10 mouse cellular contexts compared by ENCODE assay signal in the genomic region with DNA sequence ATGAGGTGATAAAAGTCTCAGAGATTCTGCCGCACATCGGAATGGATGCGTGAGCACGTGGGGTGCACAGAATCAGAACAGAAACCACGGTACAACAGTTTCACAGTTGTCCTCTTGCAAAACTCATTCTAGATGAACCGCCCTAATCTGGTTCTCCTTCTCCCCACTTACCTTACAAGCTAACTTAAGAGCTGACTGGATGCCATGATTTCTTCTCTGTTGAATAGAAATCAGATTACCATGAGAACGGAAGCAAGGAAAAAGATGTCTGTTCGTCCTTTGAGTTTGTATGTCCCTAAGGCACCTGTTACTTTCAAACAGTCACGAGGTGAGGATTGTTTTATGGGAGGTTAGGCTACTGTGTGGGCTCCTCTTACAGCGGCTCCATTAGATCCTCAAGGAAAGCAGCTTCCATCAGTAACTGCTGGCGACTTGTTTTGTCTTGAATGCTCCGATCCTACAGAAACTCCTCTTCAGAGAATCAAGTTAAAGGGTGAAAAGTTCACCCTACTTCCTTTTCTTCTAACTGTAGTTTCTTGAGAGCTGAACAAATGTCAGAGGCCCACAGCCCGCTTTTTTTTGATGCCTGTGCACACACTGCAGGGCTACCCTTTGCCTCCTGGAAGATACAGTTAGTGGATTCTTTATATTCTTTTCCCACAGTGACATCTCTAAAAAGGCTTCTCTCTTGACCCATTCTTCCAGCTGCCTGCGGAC. TPM values are rescaled to one million over a fixed set of nuclear protein-coding genes. Genes with fewer than 3 reads are reported as not detected.
DNase-seq lines count a peak whose midpoint lies in the region; ATAC-seq and TF ChIP-seq lines count a peak whose summit lies in the region.
"Had no signal": no experiment of that assay in that cellular context is flagged by ENCODE, and none has a peak within 500 bp of the region (broad histone marks: within the 10 kb centered on the region; RNA-seq: fewer than 3 reads in every experiment).

No protein-coding gene starts in this region.

- no peak for TF ChIP-seq POLR2A in MEL (IDR thresholded peaks at IDR 0.05; ENCODE audit: control insufficient read depth in 1 of 2, insufficient read depth in 1 of 2, low read depth in 1 of 2, low read length in 2 of 2, poor library complexity in 1 of 2)

- TF ChIP-seq RAD21 in MEL (IDR thresholded peaks at IDR 0.05; ENCODE audit: low read depth, low read length): no peak

- no peaks in the 10 kb centered on the region for H3K79me2 ChIP-seq in MEL (ENCODE audit: control insufficient read depth, insufficient read depth, low read length, poor library complexity)

- H3K9me3 ChIP-seq in kidney, postnatal 0 days (replicated peaks; ENCODE audit: low read length): no peaks in the 10 kb centered on the region
- no peaks in the 10 kb centered on the region for H3K9me3 ChIP-seq in MEL (replicated peaks; ENCODE audit: insufficient read depth, low read length)
- no peaks in the 10 kb centered on the region for H3K9me3 ChIP-seq in liver, embryonic 13.5 days (replicated peaks)
- H3K9me3 ChIP-seq in stomach, embryonic 16.5 days (replicated peaks; ENCODE audit: control insufficient read depth, low read length): no peaks in the 10 kb centered on the region
- no peaks in the 10 kb centered on the region for H3K9me3 ChIP-seq in hindbrain, embryonic 16.5 days (ENCODE audit: control insufficient read depth, low read length)
- H3K9me3 ChIP-seq: heart, embryonic 15.5 days had no signal

- H3K27ac ChIP-seq in kidney, postnatal 0 days: no peak overlapping the region
- H3K27ac ChIP-seq in MEL (ENCODE audit: control insufficient read depth, low read depth, low read length): peak overlapping the region; percentile 93
- H3K27ac ChIP-seq in liver, embryonic 13.5 days: peak overlapping the region; percentile 100
- H3K27ac ChIP-seq in stomach, embryonic 16.5 days (ENCODE audit: low read length): peak overlapping the region; percentile 28
- H3K27ac ChIP-seq in hindbrain, embryonic 16.5 days (ENCODE audit: low read depth, low read length): no peak overlapping the region
- H3K27ac ChIP-seq: heart, embryonic 15.5 days had no signal

- no peak for TF ChIP-seq CTCF in kidney, postnatal 0 days (IDR thresholded peaks at IDR 0.05; ENCODE audit: low read depth)
- no peak for TF ChIP-seq CTCF in MEL (IDR thresholded peaks at IDR 0.05 in 2 of 3, conservative IDR thresholded peaks at IDR 0.05 in 1 of 3; ENCODE audit: control insufficient read depth in 1 of 3, insufficient read depth in 1 of 3, low read depth in 2 of 3, low read length in 3 of 3, poor library complexity in 1 of 3, severe bottlenecking in 1 of 3)

- TF ChIP-seq EP300 in MEL (IDR thresholded peaks at IDR 0.05; ENCODE audit: low read depth in 1 of 2, low read length in 2 of 2): peak; percentile 34 to 43; a peak in 1 of 4 replicates

- H3K36me3 ChIP-seq in kidney, postnatal 0 days (ENCODE audit: insufficient read depth, low read length): no peaks in the 10 kb centered on the region
- H3K36me3 ChIP-seq in MEL (ENCODE audit: control insufficient read depth in 1 of 2, insufficient read depth in 2 of 2, low read length in 2 of 2): peaks cover 9 to 52% of the 10 kb centered on the region in 2 experiments; a peak in 3 of 4 replicates
- H3K36me3 ChIP-seq in liver, embryonic 13.5 days: peaks cover 91% of the 10 kb centered on the region
- no peaks in the 10 kb centered on the region for H3K36me3 ChIP-seq in stomach, embryonic 16.5 days (ENCODE audit: control insufficient read depth, insufficient read depth, low read length)
- H3K36me3 ChIP-seq in hindbrain, embryonic 16.5 days (ENCODE audit: control insufficient read depth, insufficient read depth, low read length): no peaks in the 10 kb centered on the region
- H3K36me3 ChIP-seq: heart, embryonic 15.5 days had no signal

- H3K4me1 ChIP-seq in kidney, postnatal 0 days (replicated peaks; ENCODE audit: insufficient read depth, low read length): 0 out of 2 replicates have a peak, but pooled peaks cover 3% of the 10 kb centered on the region
- peaks cover 43 to 55% of the 10 kb centered on the region in 2 experiments for H3K4me1 ChIP-seq in MEL (ENCODE audit: control insufficient read depth in 1 of 2, insufficient read depth in 2 of 2, low read length in 2 of 2)
- peaks cover 97% of the 10 kb centered on the region for H3K4me1 ChIP-seq in liver, embryonic 13.5 days (replicated peaks)
- H3K4me1 ChIP-seq in stomach, embryonic 16.5 days (ENCODE audit: control insufficient read depth, insufficient read depth, low read length): peaks cover 27% of the 10 kb centered on the region
- peaks cover 4% of the 10 kb centered on the region for H3K4me1 ChIP-seq in hindbrain, embryonic 16.5 days (ENCODE audit: control insufficient read depth, insufficient read depth, low read depth, low read length)

- ATAC-seq in kidney, postnatal 0 days (replicated peaks; ENCODE audit: low FRiP score, low read depth): no peak
- ATAC-seq in liver, embryonic 13.5 days (ENCODE audit: low read depth): no peak
- ATAC-seq in stomach, embryonic 16.5 days (ENCODE audit: insufficient read depth, low FRiP score): no peak
- ATAC-seq in hindbrain, embryonic 16.5 days: no peak

- H3K4me3 ChIP-seq in kidney, postnatal 0 days (replicated peaks; ENCODE audit: low read depth, low read length): no peak overlapping the region
- H3K4me3 ChIP-seq in MEL (ENCODE audit: control insufficient read depth in 1 of 2, insufficient read depth in 1 of 2, low read depth in 2 of 2, low read length in 2 of 2): no peak overlapping the region
- H3K4me3 ChIP-seq in liver, embryonic 13.5 days (replicated peaks): peak overlapping the region; percentile 48; the same call in 1 of the 2 replicates
- no peak overlapping the region for H3K4me3 ChIP-seq in stomach, embryonic 16.5 days (replicated peaks; ENCODE audit: low read length)
- H3K4me3 ChIP-seq in hindbrain, embryonic 16.5 days (ENCODE audit: low read length): no peak overlapping the region
- H3K4me3 ChIP-seq: heart, embryonic 15.5 days had no signal

- 55% methylated on average over 14 of the region's 14 CpGs for WGBS in kidney, postnatal 0 days
- WGBS in liver, embryonic 13.5 days (ENCODE audit: insufficient replicate concordance): 69% methylated on average over 14 of the region's 14 CpGs
- 69% methylated on average over 14 of the region's 14 CpGs for WGBS in stomach, embryonic 16.5 days
- 89% methylated on average over 14 of the region's 14 CpGs for WGBS in hindbrain, embryonic 16.5 days

- H3K4me2 ChIP-seq in kidney, postnatal 0 days (ENCODE audit: low read length): no peak overlapping the region
- peak overlapping the region; percentile 74 for H3K4me2 ChIP-seq in liver, embryonic 13.5 days
- H3K4me2 ChIP-seq in stomach, embryonic 16.5 days (ENCODE audit: low read depth, low read length): no peak overlapping the region
- no peak overlapping the region for H3K4me2 ChIP-seq in hindbrain, embryonic 16.5 days (ENCODE audit: low read length)

- H3K9ac ChIP-seq in kidney, postnatal 0 days (ENCODE audit: low read depth, low read length): no peak overlapping the region
- H3K9ac ChIP-seq in MEL (ENCODE audit: control insufficient read depth, low read depth, low read length, poor library complexity, severe bottlenecking): no peak overlapping the region
- peak overlapping the region; percentile 77 for H3K9ac ChIP-seq in liver, embryonic 13.5 days
- H3K9ac ChIP-seq in stomach, embryonic 16.5 days (ENCODE audit: low read length): no peak overlapping the region
- no peak overlapping the region for H3K9ac ChIP-seq in hindbrain, embryonic 16.5 days (ENCODE audit: low read depth, low read length)
- H3K9ac ChIP-seq: heart, embryonic 15.5 days had no signal

- no peaks in the 10 kb centered on the region for H3K27me3 ChIP-seq in kidney, postnatal 0 days (ENCODE audit: insufficient read depth, low read length)
- H3K27me3 ChIP-seq in MEL (ENCODE audit: control insufficient read depth in 1 of 2, insufficient read depth in 2 of 2, low read length in 2 of 2): no peaks in the 10 kb centered on the region
- H3K27me3 ChIP-seq in liver, embryonic 13.5 days: no peaks in the 10 kb centered on the region
- H3K27me3 ChIP-seq in stomach, embryonic 16.5 days (ENCODE audit: control insufficient read depth, insufficient read depth, low read length): no peaks in the 10 kb centered on the region
- no peaks in the 10 kb centered on the region for H3K27me3 ChIP-seq in hindbrain, embryonic 16.5 days (replicated peaks; ENCODE audit: control insufficient read depth, insufficient read depth, low read length)
- H3K27me3 ChIP-seq: heart, embryonic 15.5 days had no signal

- DNase-seq in kidney, postnatal 0 days (ENCODE audit: low spot score): peak; percentile 27
- no peak for DNase-seq in kidney, adult 11 months
- DNase-seq in MEL (ENCODE audit: low read depth, low spot score): peak; percentile 49
- no peak for DNase-seq in liver, embryonic 13.5 days
- no peak for DNase-seq in cerebellum, postnatal 14 days
- DNase-seq: kidney, adult 2 months; lung, adult 2 months had no signal

RNA-seq across cellular contexts. Expression of a gene that starts 17.6 kb away (rescaled TPM):
- polyA plus RNA-seq in kidney, postnatal 0 days (2015; fragmentation: Nextera tagmentation; extraction: Ambion mirVana): 8.7 and 10.0 TPM in 2 replicates
- total RNA-seq in MEL (2012; rRNA removed): 37.1 and 49.9 TPM in 2 replicates
- polyA plus RNA-seq in MEL (2012; ENCODE audit: insufficient read depth in 1 of 2, insufficient read length in 2 of 2, low read depth in 1 of 2, low replicate concordance in 2 of 2, missing spikeins in 1 of 2): 100 to 1,000 TPM in 1 of 2 experiments, not detected in 1; 116 TPM
- polyA plus RNA-seq in liver, embryonic 13.5 days (2015; fragmentation: Nextera tagmentation; extraction: Ambion mirVana): 58.0 and 64.5 TPM in 2 replicates
- polyA plus RNA-seq in stomach, embryonic 16.5 days (2015; fragmentation: Nextera tagmentation; extraction: Ambion mirVana): 11.6 and 13.9 TPM in 2 replicates
- polyA plus RNA-seq in hindbrain, embryonic 16.5 days (2015; fragmentation: Nextera tagmentation; extraction: Ambion mirVana): 3.0 and 3.1 TPM in 2 replicates

RNA-seq across cellular contexts. Expression of a gene that starts 30.1 kb away (rescaled TPM):
- polyA plus RNA-seq in kidney, postnatal 0 days (2015; fragmentation: Nextera tagmentation; extraction: Ambion mirVana): 103 and 104 TPM in 2 replicates
- total RNA-seq in MEL (2012; rRNA removed): 51.8 and 59.1 TPM in 2 replicates
- polyA plus RNA-seq in MEL (2012; ENCODE audit: insufficient read depth in 1 of 2, insufficient read length in 2 of 2, low read depth in 1 of 2, low replicate concordance in 2 of 2, missing spikeins in 1 of 2): 10 to 100 TPM in 1 of 2 experiments, not detected in 1; 82.4 TPM
- polyA plus RNA-seq in liver, embryonic 13.5 days (2015; fragmentation: Nextera tagmentation; extraction: Ambion mirVana): 54.7 and 58.1 TPM in 2 replicates
- polyA plus RNA-seq in stomach, embryonic 16.5 days (2015; fragmentation: Nextera tagmentation; extraction: Ambion mirVana): 91.7 and 98.9 TPM in 2 replicates
- polyA plus RNA-seq in hindbrain, embryonic 16.5 days (2015; fragmentation: Nextera tagmentation; extraction: Ambion mirVana): 142 and 147 TPM in 2 replicates

RNA-seq across cellular contexts. Expression of a gene that starts 44.3 kb away (rescaled TPM):
- 49.0 and 52.1 TPM in 2 replicates for polyA plus RNA-seq in kidney, postnatal 0 days (2015; fragmentation: Nextera tagmentation; extraction: Ambion mirVana)
- 81.4 and 83.1 TPM in 2 replicates for total RNA-seq in MEL (2012; rRNA removed)
- 100 to 1,000 TPM in 1 of 2 experiments, 10 to 100 TPM in 1; 95.4 to 100 TPM for polyA plus RNA-seq in MEL (2012; ENCODE audit: insufficient read depth in 1 of 2, insufficient read length in 2 of 2, low read depth in 1 of 2, low replicate concordance in 2 of 2, missing spikeins in 1 of 2)
- 33.4 and 39.7 TPM in 2 replicates for polyA plus RNA-seq in liver, embryonic 13.5 days (2015; fragmentation: Nextera tagmentation; extraction: Ambion mirVana)
- polyA plus RNA-seq in stomach, embryonic 16.5 days (2015; fragmentation: Nextera tagmentation; extraction: Ambion mirVana): 59.3 and 66.0 TPM in 2 replicates
- polyA plus RNA-seq in hindbrain, embryonic 16.5 days (2015; fragmentation: Nextera tagmentation; extraction: Ambion mirVana): 61.5 and 67.2 TPM in 2 replicates

RNA-seq across cellular contexts. Expression of a gene that starts 59.5 kb away (rescaled TPM):
- polyA plus RNA-seq in kidney, postnatal 0 days (2015; fragmentation: Nextera tagmentation; extraction: Ambion mirVana): 77.8 and 90.8 TPM in 2 replicates
- 41.5 and 45.7 TPM in 2 replicates for total RNA-seq in MEL (2012; rRNA removed)
- 10 to 100 TPM in 1 of 2 experiments, not detected in 1; 84.0 TPM for polyA plus RNA-seq in MEL (2012; ENCODE audit: insufficient read depth in 1 of 2, insufficient read length in 2 of 2, low read depth in 1 of 2, low replicate concordance in 2 of 2, missing spikeins in 1 of 2)
- polyA plus RNA-seq in liver, embryonic 13.5 days (2015; fragmentation: Nextera tagmentation; extraction: Ambion mirVana): 81.9 and 93.0 TPM in 2 replicates
- polyA plus RNA-seq in stomach, embryonic 16.5 days (2015; fragmentation: Nextera tagmentation; extraction: Ambion mirVana): 155 and 171 TPM in 2 replicates
- polyA plus RNA-seq in hindbrain, embryonic 16.5 days (2015; fragmentation: Nextera tagmentation; extraction: Ambion mirVana): 222 and 250 TPM in 2 replicates

Comparison
In these comparisons a context has a peak if more than half of its experiments do, and no peak if none do; other contexts are left out.
1. DNase-seq: peak in kidney, postnatal 0 days (single experiment) and MEL (single experiment); none in kidney, adult 11 months (single experiment), liver, embryonic 13.5 days (single experiment) and cerebellum, postnatal 14 days (0 of 2).
2. H3K27ac ChIP-seq: peak in MEL (single experiment), liver, embryonic 13.5 days (single experiment) and stomach, embryonic 16.5 days (single experiment); none in kidney, postnatal 0 days (single experiment) and hindbrain, embryonic 16.5 days (single experiment).